Mouse (Mus musculus): Measurements from ENCODE around the gene Nek11. TPM values are rescaled to one million over a fixed set of nuclear protein-coding genes. Genes with fewer than 3 reads are reported as not detected.
A peak's percentile ranks its signal among the peaks of the same experiment; 100 is the strongest.

Nek11 gene
- polyA plus RNA-seq, 1 experiment from 2014 or later, result 0.95 TPM

DNA sequence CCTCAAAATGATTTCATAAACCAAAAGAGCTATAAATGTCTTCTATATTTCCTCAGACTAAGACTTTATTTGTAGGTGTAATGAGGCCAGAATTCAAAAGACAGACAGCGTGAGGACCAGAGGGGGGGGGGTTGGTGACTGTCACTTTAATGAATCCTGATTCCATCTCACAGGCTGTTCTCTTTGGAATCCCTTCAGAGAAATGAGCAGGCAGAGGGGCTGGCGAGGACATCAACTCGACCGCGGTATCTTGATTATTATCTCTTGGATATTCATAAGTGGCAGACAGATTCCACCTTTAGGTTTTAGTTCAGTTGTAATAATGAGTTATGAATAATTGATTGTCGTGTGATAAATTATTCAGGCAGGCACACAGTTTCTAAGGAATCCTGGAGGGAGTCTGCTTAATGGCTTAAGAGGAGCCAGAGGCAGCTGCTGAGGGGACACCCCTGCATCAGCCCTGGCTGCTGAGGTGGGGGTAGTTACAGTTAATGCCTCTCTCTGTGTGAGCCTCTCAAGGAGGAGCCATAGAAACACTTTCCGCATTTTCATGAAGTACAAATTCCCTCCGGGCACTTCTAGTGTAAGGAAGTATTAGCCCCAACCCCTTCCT lies 15.7 kb downstream of the Nek11 start:
- no peak overlapping the region for H3K4me2 ChIP-seq (ENCODE audit: low read length)
- DNase-seq (ENCODE audit: low spot score) (no peak), ATAC-seq (replicated peaks; ENCODE audit: low FRiP score, low read depth) (no peak)
- TF ChIP-seq CTCF (IDR thresholded peaks at IDR 0.05; ENCODE audit: low read depth), result no peak
- H3K4me3 ChIP-seq (replicated peaks; ENCODE audit: low read depth, low read length), result no peak overlapping the region
- no peak overlapping the region for H3K9ac ChIP-seq (ENCODE audit: low read depth, low read length)
- no peaks in the 10 kb centered on the region for H3K27me3 ChIP-seq (ENCODE audit: insufficient read depth, low read length)
- H3K9me3 ChIP-seq (replicated peaks; ENCODE audit: low read length), result no peaks in the 10 kb centered on the region
- 78% methylated on average over 8 of the region's 8 CpGs for WGBS
- H3K4me1 ChIP-seq (replicated peaks; ENCODE audit: insufficient read depth, low read length), result no peaks in the 10 kb centered on the region
- H3K36me3 ChIP-seq (ENCODE audit: insufficient read depth, low read length), result no peaks in the 10 kb centered on the region
- no peak overlapping the region for H3K27ac ChIP-seq

DNA sequence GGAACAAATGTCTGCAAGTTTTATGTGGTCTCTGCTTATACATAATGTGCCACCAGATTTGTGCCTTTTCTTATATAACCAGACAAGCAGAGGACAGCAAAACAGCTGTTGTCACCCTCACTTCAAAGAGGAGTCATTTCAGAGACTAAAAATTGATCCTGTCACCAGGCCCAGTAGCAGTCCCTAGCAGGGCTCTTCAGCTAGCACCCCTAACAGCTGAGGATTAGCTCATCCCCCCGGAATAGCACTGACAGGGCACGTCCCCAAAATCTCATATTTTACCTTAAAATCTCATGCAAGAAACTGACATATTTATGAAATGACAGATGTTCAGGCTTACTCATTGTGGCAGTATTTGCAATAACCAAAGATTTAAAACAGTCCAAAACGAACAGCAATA lies 17.7 kb downstream of the Nek11 start:
- Histone ChIP-seq H3K9ac (ENCODE audit: low read depth, low read length) (no peak overlapping the region), H3K27ac (no peak overlapping the region), H3K4me1 (replicated peaks; ENCODE audit: insufficient read depth, low read length) (no peaks in the 10 kb centered on the region), H3K9me3 (replicated peaks; ENCODE audit: low read length) (no peaks in the 10 kb centered on the region), H3K4me2 (ENCODE audit: low read length) (no peak overlapping the region), H3K4me3 (replicated peaks; ENCODE audit: low read depth, low read length) (no peak overlapping the region), H3K27me3 (ENCODE audit: insufficient read depth, low read length) (no peaks in the 10 kb centered on the region), H3K36me3 (ENCODE audit: insufficient read depth, low read length) (no peaks in the 10 kb centered on the region)
- TF ChIP-seq CTCF (IDR thresholded peaks at IDR 0.05; ENCODE audit: low read depth), result no peak
- DNase-seq (ENCODE audit: low spot score) (no peak), ATAC-seq (replicated peaks; ENCODE audit: low FRiP score, low read depth) (no peak)
- 74% methylated on average over 3 of the region's 3 CpGs for WGBS

DNA sequence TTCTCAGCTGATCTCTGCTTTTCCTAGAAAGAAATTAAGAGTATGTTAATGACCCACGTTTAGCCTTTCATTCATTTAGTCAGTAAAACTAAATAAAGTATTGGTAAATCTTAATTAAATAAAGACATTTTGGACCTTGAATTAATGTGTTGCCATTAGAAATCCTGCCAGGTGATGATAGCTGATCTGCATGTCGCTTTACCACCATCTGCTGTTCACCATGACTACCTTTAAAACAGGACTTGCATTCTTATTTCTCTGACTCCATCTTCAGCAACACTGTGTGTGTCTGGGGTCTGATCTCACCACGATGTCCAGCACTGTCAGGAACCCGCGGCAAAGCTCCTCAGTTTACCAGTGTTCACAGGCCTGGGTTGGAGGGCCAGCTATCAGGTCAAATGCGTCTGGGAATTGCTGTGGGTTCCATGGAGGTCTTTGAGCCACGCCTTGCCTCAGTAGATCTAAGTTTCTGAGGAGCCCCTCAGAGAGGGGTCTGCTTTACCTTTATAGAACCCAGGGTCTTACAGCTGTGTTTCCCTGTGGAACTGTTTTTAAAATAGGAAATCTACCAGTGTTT lies 18.3 kb downstream of the Nek11 start:
- H3K27me3 ChIP-seq (ENCODE audit: insufficient read depth, low read length), result no peaks in the 10 kb centered on the region
- peak; percentile 24; the same call in 1 of the 2 replicates for TF ChIP-seq CTCF (IDR thresholded peaks at IDR 0.05; ENCODE audit: low read depth)
- no peak overlapping the region for H3K4me3 ChIP-seq (replicated peaks; ENCODE audit: low read depth, low read length)
- WGBS, result 76% methylated on average over 7 of the region's 7 CpGs
- ATAC-seq (replicated peaks; ENCODE audit: low FRiP score, low read depth), result no peak
- H3K27ac ChIP-seq, result no peak overlapping the region
- no peaks in the 10 kb centered on the region for H3K9me3 ChIP-seq (replicated peaks; ENCODE audit: low read length)
- H3K9ac ChIP-seq (ENCODE audit: low read depth, low read length), result no peak overlapping the region
- H3K36me3 ChIP-seq (ENCODE audit: insufficient read depth, low read length), result no peaks in the 10 kb centered on the region
- no peak overlapping the region for H3K4me2 ChIP-seq (ENCODE audit: low read length)
- DNase-seq (ENCODE audit: low spot score), result no peak
- H3K4me1 ChIP-seq (replicated peaks; ENCODE audit: insufficient read depth, low read length), result no peaks in the 10 kb centered on the region

DNA sequence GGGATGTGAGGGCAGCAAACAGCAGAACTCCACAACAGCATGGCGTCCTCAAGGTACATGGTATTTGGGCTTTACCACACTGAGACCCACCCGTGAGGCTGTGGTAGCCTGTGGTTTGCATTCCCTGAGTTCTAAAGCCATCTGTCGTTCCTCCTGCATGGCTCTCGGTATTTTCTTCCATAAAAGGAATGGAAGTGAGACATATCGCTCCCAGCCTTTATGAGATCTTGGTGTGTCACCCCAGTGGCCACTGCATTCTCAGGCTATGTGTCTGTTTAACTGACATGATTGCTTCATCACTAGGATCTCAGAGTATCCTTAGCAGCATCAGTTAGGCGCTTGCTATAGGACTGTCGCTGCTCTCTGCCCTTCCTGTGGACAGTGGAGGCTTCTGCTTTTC lies 18.9 kb downstream of the Nek11 start:
- H3K9me3 ChIP-seq (replicated peaks; ENCODE audit: low read length), result no peaks in the 10 kb centered on the region
- no peaks in the 10 kb centered on the region for H3K36me3 ChIP-seq (ENCODE audit: insufficient read depth, low read length)
- DNase-seq (ENCODE audit: low spot score), result no peak
- H3K9ac ChIP-seq (ENCODE audit: low read depth, low read length), result no peak overlapping the region
- H3K4me2 ChIP-seq (ENCODE audit: low read length), result no peak overlapping the region
- no peak overlapping the region for H3K4me3 ChIP-seq (replicated peaks; ENCODE audit: low read depth, low read length)
- H3K27me3 ChIP-seq (ENCODE audit: insufficient read depth, low read length), result no peaks in the 10 kb centered on the region
- no peak overlapping the region for H3K27ac ChIP-seq
- TF ChIP-seq CTCF (IDR thresholded peaks at IDR 0.05; ENCODE audit: low read depth), result no peak
- no peaks in the 10 kb centered on the region for H3K4me1 ChIP-seq (replicated peaks; ENCODE audit: insufficient read depth, low read length)
- 72% methylated on average over 7 of the region's 7 CpGs for WGBS
- ATAC-seq (replicated peaks; ENCODE audit: low FRiP score, low read depth), result no peak

DNA sequence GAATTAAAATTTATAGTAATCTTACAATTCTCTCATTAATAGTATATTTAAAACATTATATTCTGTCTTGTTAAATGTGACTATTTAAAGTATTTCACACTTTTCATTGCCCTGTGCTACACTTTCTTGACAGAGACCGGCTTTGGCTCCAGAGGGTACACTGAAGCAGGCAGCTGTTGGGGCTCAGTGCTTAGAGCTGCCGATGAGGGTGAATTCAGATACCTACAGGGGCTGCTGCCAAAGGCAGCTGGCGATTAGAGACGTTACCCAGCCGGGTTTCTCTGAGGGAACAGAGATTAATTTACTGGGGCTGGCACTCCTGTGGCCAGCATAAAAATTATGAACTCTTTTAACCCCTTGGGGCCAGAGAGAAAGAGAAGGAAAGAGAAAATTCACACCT lies 21.0 kb downstream of the Nek11 start:
- no peak for TF ChIP-seq CTCF (IDR thresholded peaks at IDR 0.05; ENCODE audit: low read depth)
- Histone ChIP-seq H3K9me3 (replicated peaks; ENCODE audit: low read length) (no peaks in the 10 kb centered on the region), H3K4me3 (replicated peaks; ENCODE audit: low read depth, low read length) (no peak overlapping the region), H3K36me3 (ENCODE audit: insufficient read depth, low read length) (no peaks in the 10 kb centered on the region), H3K4me2 (ENCODE audit: low read length) (no peak overlapping the region), H3K4me1 (replicated peaks; ENCODE audit: insufficient read depth, low read length) (no peaks in the 10 kb centered on the region), H3K27ac (no peak overlapping the region), H3K9ac (ENCODE audit: low read depth, low read length) (no peak overlapping the region), H3K27me3 (ENCODE audit: insufficient read depth, low read length) (no peaks in the 10 kb centered on the region)
- ATAC-seq (replicated peaks; ENCODE audit: low FRiP score, low read depth), result no peak
- 49% methylated on average over 5 of the region's 5 CpGs for WGBS
- DNase-seq (ENCODE audit: low spot score), result no peak

DNA sequence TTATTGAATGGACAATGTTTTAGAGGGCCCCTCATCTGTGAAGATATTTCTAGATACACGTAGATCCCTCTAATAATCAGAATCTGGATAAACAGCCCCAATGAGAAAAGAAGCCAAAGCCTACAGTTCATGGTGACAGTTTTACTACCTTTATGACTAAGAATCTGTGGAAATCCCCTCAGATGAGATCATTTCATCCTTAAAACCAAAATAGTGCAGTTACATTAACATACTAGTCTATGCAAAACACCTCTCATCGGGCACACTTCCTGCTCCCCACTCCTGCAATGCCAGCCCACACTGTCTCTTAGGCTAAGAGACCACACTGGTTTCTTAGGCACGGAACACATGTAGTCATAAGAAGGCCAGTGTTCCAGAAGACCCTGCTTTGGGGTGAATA lies 26.7 kb downstream of the Nek11 start:
- no peaks in the 10 kb centered on the region for H3K36me3 ChIP-seq (ENCODE audit: insufficient read depth, low read length)
- WGBS, result 73% methylated on average over 3 of the region's 3 CpGs
- ATAC-seq (replicated peaks; ENCODE audit: low FRiP score, low read depth), result no peak

DNA sequence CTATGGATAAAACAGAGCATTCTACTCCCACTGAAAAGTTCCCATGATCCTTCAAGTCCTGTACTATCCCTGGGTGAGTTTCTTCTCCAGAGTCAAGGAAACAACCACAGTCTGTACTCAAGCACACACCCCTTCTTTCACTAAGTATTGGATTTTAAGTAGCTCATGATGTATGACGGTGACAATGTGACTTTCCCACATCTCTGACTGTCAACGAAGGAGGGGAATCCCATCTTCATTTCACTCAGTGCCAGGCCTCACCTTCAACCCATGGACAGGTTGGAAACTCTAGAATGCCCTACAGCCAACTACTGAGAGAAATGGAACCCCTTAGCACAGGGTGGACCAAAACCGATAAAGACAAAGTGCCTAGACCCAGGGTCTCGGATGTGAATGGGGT lies 29.1 kb downstream of the Nek11 start:
- Histone ChIP-seq H3K9me3 (replicated peaks; ENCODE audit: low read length) (no peaks in the 10 kb centered on the region), H3K4me3 (replicated peaks; ENCODE audit: low read depth, low read length) (no peak overlapping the region), H3K27me3 (ENCODE audit: insufficient read depth, low read length) (no peaks in the 10 kb centered on the region), H3K4me1 (replicated peaks; ENCODE audit: insufficient read depth, low read length) (no peaks in the 10 kb centered on the region), H3K9ac (ENCODE audit: low read depth, low read length) (no peak overlapping the region), H3K4me2 (ENCODE audit: low read length) (no peak overlapping the region), H3K27ac (no peak overlapping the region), H3K36me3 (ENCODE audit: insufficient read depth, low read length) (no peaks in the 10 kb centered on the region)
- ATAC-seq (replicated peaks; ENCODE audit: low FRiP score, low read depth), result no peak
- WGBS, result 89% methylated on average over 4 of the region's 4 CpGs
- DNase-seq (ENCODE audit: low spot score), result no peak
- TF ChIP-seq CTCF (IDR thresholded peaks at IDR 0.05; ENCODE audit: low read depth), result no peak

More for the DNA sequence above, 26.7 kb downstream of the Nek11 start:
- Histone ChIP-seq H3K4me3 (replicated peaks; ENCODE audit: low read depth, low read length) (no peak overlapping the region), H3K9ac (ENCODE audit: low read depth, low read length) (no peak overlapping the region), H3K4me2 (ENCODE audit: low read length) (no peak overlapping the region), H3K27me3 (ENCODE audit: insufficient read depth, low read length) (no peaks in the 10 kb centered on the region), H3K4me1 (replicated peaks; ENCODE audit: insufficient read depth, low read length) (no peaks in the 10 kb centered on the region), H3K9me3 (replicated peaks; ENCODE audit: low read length) (no peaks in the 10 kb centered on the region), H3K27ac (no peak overlapping the region)
- no peak for DNase-seq (ENCODE audit: low spot score)
- TF ChIP-seq CTCF (IDR thresholded peaks at IDR 0.05; ENCODE audit: low read depth), result no peak
